Mouse (Mus musculus): ENCODE measurements around the gene Nme9. TPM values are rescaled to one million over a fixed set of nuclear protein-coding genes. Genes with fewer than 3 reads are reported as not detected.

Gene Nme9
- total RNA-seq, 2 experiments from 2014 or later, result not detected

DNA sequence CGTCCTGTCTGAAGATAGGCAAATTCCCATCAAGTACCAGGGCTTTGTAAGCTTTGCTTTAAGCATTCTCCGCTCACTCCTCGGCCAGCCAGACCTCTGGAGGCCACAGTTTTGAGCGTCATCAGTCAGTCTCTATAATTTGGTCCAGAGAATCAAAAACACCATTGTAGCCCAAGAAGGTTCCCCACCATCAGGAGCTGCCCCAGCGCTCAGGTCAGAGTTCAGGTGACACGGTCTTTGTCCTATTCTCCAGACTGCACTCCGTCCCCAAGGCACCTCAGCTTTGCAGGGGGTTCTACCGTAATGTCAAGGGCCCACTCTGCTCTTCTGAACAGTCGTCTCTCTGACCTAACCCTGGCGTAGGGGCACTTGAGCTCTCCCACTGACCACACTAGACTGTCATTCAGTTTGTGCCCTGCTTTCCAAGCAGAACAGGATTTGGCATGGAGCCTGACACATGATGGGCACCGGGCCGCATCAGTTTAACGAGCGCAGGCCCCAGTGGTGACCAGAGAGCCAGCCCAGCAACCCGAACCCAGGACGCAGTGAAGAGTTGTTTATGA is 15.6 kb upstream of the Nme9 start:
- no peak for ATAC-seq (replicated peaks; ENCODE audit: poor library complexity, severe bottlenecking)

DNA sequence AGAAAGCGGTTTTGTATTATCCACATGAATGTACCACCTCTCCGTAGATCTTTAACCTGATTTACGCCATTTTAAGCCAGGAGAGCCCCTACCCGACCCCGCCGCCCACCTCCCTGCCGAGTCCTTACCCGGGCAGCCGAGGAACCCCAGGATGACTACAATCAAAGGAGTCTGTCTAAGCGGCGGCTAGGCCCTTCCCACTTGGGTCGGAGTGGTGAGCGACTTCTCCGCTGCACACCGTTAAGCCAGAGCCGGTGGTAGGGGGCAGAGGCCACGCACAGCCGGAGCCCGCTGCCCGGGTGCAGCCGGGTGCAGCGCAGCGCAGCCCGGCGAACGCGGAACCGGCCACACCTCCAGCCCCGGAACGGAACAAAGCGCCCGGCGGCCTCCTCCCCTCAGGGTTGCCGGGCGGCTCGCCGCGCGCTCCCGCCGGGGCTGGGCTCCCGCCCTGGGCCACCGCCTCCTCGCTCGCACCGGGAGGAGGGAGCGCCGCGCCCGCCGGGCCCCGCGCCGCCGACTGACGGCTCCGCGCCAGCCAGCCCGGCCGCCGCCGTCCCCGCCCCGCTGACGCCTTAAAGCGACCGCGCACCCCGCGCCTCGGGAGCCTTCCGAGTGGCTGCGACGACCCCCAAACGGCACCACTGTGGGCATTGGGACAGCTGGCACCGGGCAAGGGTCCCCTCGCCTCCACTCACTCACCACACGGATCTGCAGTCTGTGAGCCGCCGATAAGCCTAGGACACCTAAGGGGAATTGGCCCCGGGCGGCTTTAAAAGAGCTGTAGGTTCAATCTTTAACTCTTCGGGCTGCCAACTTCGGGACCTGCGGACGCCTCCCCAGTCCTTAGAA is 14.9 kb upstream of the Nme9 start:
- ATAC-seq (replicated peaks; ENCODE audit: poor library complexity, severe bottlenecking), result peak; percentile 83

DNA sequence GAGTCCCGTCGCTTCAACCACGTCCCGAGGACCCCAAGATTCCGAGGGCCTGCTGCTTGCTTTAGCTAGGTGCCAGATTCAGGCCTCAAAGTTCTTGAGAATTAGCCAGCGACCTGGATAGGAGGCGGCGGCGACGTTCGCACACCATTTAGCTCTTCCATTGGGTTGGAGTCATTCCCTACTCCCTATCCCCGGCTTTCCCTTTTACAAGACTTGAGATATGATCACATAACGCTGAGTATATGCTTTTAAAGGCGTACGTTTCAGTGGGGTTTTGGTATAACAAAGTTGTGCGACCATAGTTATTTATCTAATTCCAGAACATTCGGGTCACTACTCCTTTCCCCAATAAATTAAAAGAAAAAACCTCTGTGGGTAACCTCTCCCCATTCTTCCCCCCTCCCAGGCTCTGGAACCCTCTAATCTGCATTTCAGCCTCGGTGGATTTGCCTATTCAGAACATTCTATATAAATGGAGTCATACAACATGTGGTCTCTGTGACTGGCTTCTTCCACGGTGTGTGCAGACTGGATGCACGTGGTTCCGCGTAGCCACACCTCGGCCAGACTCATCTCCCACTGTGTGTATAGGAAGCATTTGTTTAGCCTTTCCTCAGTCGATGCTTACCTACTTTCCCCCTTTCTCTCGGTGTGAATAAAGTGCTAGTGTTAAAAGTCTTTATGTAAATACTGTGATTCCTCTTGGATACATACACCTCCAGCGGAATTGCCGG is 14.1 kb upstream of the Nme9 start, which contains the start of gene Mras:
Gene Mras (minus strand): TSS at position 351 of the 734 bp plus-strand sequence.
- peak; percentile 32; the same call in 1 of the 2 replicates for ATAC-seq (replicated peaks; ENCODE audit: poor library complexity, severe bottlenecking)

DNA sequence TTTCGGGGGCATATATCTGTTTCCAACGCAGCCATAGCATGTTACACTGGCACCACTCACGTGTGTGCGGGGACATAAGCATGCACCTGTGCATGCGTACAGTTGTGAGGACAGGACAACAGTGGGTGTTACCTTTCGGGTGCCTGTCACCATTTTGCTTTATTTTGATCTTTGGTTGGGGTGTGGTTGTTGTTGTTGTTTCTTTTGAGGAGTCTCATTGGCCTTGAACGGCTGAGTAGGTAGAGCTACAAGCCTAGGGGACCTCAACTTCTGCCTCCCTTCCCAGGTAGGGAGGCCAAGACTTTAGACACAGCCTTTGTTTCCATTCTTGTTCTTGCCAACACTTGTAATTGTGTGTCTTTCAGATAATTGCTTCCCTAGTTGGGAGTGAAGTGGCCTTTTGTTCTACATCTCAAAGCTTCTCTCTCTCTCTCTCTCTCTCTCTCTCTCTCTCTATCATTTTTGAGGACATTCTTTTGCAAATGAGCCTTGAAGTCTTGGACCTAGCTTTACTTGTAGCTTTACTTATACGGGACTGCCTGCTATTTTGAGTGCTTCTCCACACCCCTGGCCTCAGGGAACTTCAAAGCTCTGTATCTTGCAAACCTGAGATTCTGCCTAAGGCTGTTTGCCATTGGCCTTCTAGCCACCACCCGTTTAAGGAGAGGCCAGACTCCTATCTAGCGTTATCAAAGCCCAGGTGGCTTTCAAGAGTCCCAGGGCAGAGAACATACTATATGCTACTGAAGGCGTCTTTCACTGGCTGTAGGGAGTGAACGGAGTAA is 13.3 kb upstream of the Nme9 start:
- ATAC-seq (replicated peaks; ENCODE audit: poor library complexity, severe bottlenecking), result no peak

DNA sequence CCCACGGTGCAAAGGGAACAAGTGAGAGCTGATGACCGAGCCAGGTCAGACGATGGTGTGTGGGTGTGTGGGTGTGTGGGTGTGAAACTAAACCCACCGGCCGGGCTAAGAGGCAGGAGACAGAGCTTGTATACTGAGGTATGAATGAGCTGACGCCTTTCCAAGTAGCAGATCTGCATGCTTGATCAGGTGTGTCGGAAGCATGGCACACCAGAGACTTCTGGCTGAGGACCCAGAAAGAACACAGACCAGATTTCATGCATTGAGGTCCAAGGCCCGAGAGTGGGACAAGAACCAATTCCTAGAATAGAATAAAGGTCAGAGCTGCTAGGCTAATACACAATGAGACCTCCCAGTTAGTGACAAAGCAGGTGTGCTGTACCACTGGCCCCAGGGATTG is 12.2 kb upstream of the Nme9 start:
- no peak for ATAC-seq (replicated peaks; ENCODE audit: poor library complexity, severe bottlenecking)

DNA sequence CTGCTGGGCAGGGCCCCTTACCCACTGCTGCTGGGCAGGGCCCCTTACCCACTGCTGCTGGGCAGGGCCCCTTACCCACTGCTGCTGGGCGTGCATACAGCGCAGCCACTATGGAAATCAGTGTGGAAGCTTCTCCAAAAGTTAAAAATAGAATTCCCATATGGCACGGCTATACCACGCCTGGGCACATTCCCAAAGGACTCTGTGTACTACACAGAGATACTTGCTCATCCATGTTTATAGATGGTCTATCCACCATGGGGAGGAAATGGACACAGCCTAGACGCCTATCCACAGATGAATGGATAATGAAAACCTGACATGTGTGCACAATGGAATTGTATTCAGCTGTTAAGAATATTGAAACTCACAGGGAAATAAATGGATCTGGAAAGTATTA is 10.3 kb upstream of the Nme9 start:
- no peak for ATAC-seq (replicated peaks; ENCODE audit: poor library complexity, severe bottlenecking)

DNA sequence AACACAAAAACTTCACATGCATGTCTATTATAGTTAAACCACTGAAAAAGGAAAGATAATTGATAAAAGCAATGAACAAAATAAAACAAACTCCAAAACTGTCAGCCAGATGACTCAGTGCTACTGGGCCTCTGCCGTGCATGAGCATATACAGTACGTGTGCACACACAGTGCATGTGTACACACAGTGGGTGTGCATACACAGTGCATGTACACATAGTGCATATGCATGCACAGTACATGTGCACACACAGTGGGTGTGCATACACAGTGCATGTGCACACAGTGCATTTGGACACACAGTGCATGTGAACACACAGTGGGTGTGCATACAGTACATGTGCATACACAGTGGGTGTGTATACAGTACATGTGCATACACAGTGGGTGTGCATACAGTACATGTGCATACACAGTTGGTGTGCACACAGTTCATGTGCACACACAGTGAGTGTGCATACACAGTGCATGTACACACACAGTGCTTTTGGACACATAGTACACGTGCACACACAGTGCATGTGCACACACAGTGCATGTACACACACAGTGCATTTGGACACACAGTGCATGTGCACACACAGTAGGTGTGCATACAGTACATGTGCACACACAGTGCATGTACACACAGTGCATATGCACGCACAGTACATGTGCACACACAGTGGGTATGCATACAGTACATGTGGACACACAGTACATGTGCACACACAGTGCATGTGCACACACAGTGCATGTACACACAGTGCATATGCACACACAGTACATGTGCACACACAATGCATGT is 9.4 kb upstream of the Nme9 start:
- no peak for ATAC-seq (replicated peaks; ENCODE audit: poor library complexity, severe bottlenecking)

DNA sequence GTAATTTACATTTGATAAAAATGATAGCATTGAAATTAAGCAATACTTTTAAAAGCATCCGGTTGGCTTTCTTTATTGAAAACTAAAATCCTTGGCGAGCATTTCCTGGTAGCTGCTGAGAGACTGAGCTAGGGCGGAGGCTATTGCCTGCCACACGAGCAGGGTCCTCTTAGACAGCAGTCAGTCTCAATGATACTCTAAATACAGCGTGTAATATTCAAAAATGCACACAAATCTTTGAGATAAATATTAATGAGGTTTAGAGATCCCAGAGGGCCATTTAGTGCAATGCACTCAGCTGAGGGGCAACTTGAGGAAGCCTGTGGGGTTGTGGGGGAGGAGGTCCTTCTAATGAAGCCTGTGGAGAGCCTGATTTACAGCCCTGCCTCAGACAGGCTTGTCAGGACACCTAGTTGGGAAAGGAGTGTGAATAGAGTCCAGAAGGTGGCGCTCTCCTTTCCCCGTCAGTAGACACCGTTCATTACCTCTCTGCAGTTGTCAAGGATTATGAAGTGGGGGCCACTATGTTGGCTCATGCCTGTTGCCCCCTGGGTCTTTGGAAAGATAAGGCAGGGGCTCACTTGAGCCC is 6.6 kb upstream of the Nme9 start:
- peak; percentile 86 for ATAC-seq (replicated peaks; ENCODE audit: poor library complexity, severe bottlenecking)

DNA sequence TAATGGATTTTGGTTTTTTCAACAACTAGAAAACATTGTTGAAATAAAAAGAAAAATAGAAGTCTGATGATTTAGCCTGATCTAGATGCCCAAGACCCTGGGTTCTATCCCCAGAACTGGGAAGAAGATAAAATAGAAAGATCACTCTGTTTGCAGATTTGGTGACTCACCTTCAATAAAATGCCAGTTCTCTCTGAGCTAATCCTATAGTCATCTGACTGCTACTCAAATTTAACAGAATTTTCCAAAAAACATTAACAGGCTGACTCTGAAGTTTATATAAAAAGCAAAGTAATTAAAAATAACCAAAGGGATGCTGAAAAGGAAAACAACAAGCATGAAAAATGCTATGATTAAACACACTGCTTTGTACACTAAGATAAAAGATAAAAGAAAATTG is 5.0 kb upstream of the Nme9 start:
- no peak for ATAC-seq (replicated peaks; ENCODE audit: poor library complexity, severe bottlenecking)

DNA sequence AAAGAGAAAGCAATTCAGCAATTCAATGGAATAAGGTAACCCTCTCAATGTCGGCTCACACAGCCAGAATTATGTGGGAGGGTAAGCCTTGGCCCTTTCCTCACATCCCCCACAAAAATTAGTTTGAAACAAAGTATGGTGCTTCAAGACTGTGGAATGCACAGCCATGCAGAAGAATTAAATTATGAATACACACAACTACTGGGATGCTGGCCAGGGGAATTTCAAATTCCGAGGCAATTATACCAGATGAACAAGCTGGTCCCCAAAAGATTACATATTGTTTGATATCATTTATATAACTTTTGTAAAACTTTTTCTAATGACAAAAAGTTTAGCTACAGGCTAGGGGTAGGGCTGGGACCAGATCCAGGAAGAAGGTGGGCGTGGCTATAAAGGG is 4.0 kb upstream of the Nme9 start:
- no peak for ATAC-seq (replicated peaks; ENCODE audit: poor library complexity, severe bottlenecking)

DNA sequence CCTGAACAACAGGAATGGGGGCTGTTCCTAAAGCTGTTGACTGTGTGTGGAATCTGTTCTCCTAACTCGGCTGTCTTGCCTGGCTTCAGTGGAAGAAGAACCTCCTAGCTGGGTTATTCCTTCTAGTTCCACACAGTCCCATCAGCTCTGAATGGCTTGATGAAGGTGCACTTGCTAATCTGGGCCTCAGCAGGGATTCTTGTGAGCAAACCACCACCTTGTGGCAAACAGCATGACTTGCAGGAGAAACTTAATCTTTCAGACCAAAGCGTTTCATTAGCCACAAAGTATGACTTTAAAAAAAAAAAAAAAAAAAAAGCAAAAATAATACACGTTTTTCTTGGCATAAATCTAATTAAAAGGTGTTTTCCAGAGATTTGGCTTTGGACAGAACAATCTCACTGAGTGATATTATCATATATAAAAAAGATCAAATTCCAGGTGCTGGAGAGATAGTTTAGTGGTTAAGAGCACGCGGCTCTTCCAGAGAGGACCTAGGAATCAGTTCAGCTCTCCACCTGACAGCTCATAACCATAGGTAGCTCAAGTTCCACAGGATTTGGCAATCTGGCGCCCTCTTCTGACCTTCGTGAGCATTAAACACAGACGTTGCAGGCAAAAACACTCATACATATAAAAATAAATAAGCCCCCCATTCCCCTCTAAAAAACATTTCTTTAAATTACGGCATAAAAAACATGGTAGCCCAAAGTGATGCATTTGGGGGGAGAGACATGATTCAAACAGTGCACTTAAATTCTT is 1.2 kb upstream of the Nme9 start:
- peak; percentile 57 for ATAC-seq (replicated peaks; ENCODE audit: poor library complexity, severe bottlenecking)

DNA sequence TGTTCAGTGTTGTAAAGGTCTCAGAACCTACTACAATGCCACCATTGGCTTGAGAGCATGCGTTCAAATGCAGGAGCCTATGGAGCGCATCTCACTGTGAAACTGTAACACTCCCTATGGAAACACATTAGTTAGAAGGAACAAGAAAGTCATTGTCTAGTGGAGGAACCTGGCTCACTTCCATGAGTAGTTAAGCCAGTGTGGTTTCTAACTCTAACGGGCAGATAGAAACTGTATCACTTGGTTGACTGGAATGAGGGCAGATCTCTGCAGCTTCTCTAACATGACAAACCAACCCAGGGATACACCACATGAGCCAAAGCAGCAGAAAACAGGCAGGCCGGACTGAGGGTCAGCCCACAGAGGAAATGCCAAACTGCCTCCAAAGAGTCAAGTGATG is 2.9 kb downstream of the Nme9 start:
- no peak for ATAC-seq (replicated peaks; ENCODE audit: poor library complexity, severe bottlenecking)

DNA sequence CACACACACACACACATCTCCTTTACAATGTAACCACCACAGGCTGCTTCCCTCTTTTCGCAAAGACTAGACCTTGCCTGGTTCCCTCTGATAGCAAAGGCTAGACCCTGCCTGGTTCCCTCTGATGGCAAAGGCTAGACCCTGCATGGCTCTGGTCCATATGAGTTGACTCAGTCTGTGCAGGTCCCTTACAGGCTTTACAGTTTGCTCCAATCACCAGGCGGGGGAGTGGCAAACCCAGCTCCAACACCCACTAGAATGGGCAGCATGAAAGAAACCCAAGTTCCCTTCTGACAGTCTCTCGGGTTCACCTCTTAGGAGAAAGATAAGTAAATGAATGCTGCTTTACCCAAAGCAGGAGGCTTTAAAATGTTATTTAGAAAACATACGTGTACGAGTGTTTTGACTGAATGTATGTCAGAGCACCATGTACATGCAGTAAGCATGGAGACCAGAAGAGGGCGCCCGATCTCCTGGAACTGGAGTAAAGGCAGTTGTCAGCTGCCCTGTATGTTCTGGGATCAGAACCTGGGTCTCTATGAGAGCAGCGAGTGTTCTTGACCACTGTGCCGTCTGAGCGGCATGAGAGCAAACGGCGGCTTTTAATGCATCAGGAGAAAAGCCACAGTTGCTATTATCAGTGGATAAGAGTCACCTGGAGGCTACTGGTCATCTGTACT is 7.4 kb downstream of the Nme9 start:
- ATAC-seq (replicated peaks; ENCODE audit: poor library complexity, severe bottlenecking), result peak; percentile 88

DNA sequence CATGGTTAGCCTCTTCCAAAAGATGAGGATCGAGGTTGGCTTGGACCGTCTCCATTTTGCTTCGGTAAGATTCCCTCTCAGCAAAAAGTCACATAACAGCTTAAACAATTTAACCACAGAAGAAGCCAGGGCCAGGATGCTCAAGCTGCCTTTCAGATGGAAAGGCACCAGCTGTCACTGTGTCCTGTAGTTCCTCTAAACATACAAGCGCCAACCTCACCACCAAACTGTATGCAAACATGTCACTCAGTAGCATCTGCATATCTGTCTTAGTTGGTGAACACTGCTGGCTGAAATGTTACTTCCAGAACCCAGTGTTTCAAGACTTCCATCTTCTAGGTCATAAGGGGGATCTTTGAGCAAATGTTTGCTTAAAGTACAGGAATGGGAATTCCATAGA is 8.5 kb downstream of the Nme9 start:
- ATAC-seq (replicated peaks; ENCODE audit: poor library complexity, severe bottlenecking), result no peak

DNA sequence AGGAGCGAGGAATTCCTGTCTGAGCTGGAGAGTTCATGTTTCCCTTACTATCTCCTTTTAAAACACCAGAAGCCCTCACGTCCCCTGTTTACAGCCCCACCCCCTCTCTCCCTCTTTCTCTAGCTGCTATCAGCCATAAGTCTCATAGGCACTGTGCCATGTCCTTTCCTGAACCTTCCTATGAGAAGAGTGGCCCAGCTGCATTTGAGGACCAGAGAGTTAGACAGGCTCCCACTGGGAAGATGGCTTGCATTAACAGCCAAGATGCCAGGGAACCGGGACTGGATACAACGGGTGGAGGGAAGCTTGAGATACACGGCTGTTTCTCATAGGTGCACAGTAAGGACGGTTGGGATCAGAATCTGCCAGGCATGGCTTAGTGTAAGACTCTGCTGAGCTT is 13.6 kb downstream of the Nme9 start:
- no peak for ATAC-seq (replicated peaks; ENCODE audit: poor library complexity, severe bottlenecking)

DNA sequence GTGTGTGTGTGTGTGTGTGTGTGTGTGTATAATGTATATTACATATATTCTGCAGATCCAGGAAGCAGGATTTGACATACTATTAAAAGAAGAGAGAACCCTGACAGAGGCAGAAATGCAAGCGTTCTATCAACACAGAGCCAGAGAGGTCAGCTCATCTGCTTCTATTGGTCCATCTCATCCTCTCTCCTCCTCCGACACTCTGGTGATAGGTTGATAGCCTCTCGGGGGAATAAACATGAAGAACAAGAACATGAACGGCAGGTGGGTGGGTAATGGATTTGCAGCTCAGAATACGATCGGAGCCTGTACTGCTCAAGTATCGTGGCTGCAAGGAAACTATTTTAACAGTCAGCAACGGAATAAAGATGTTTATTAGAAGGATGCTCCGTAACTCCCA is 17.3 kb downstream of the Nme9 start:
- ATAC-seq (replicated peaks; ENCODE audit: poor library complexity, severe bottlenecking), result no peak

DNA sequence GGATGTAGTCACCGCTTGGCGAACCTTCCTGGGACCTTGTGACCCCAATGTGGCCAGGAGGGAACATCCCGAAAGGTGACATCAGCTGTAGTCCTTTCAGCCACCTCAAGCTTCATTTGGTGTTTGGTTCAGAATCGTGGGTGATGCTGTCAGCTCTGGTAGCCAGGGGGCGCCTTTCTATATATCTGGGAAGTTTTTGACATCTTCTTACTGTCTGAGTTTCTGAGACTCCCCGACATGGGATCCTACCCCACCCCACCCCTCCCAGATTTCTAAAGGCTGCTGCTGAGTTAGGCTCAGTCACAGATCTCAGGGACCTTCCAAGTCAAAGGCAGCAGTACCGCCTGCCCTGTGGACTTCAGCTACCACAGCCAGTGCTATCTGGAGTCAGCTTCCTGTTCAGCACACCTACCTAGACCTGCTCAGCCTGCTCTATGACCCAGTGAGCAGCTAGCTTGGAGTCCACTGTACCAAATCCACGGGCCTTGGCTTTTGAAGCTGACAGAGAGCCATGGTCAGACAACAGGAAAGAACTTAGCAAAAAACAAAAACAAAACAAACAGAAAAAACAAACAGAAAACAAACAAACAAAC is 18.5 kb downstream of the Nme9 start:
- peak; percentile 21; the same call in 1 of the 2 replicates for ATAC-seq (replicated peaks; ENCODE audit: poor library complexity, severe bottlenecking)

All from granulocyte monocyte progenitor cell, adult 5-6 weeks (primary cell).